Mouse (Mus musculus): ENCODE data around the gene Plpp1. TPM values are rescaled to one million over a fixed set of nuclear protein-coding genes. Genes with fewer than 3 reads are reported as not detected.
A peak's percentile ranks its signal among the peaks of the same experiment; 100 is the strongest.

The Plpp1 gene
- total RNA-seq, 2 experiments from 2014 or later, result 26.8 to 27.4 TPM

GRCm38 (mm10) chr13:112871500-112872266, 71.1 kb downstream of the Plpp1 start:
- intact Hi-C loops (cut with DNase I), result no loop called here
- no peak for TF ChIP-seq CTCF (IDR thresholded peaks at IDR 0.05)
- DNase-seq (ENCODE audit: extremely low spot score in 1 of 2, low spot score in 2 of 2), result no peak
- H3K4me3 ChIP-seq, result no peak overlapping the region
- no peak overlapping the region for H3K27ac ChIP-seq

- no peak for DNase-seq (ENCODE audit: extremely low spot score in 1 of 2, low spot score in 2 of 2)
- intact Hi-C loops (cut with DNase I), result no loop called here
- TF ChIP-seq CTCF (IDR thresholded peaks at IDR 0.05), result no peak
- Histone ChIP-seq H3K4me3 (no peak overlapping the region), H3K27ac (no peak overlapping the region)
Observed at GRCm38 (mm10) chr13:112887234-112887633, 86.6 kb downstream of the Plpp1 start.

GRCm38 (mm10) chr13:112902176-112902575, 101.6 kb downstream of the Plpp1 start:
- Histone ChIP-seq H3K27ac (no peak overlapping the region), H3K4me3 (no peak overlapping the region)
- DNase-seq (ENCODE audit: extremely low spot score in 1 of 2, low spot score in 2 of 2), result no peak
- TF ChIP-seq CTCF (IDR thresholded peaks at IDR 0.05), result no peak
- intact Hi-C loops (cut with DNase I), result no loop called here

- intact Hi-C loops (cut with DNase I), result loop anchor here (2.0 to 5.0 kb wide), 2 partner anchors 32 to 235 kb away; no protein-coding TSS in a partner anchor
- TF ChIP-seq CTCF (IDR thresholded peaks at IDR 0.05), result peak; percentile 70
- no peak overlapping the region for H3K27ac ChIP-seq
- no peak overlapping the region for H3K4me3 ChIP-seq
- no peak for DNase-seq (ENCODE audit: extremely low spot score in 1 of 2, low spot score in 2 of 2)
Observed at GRCm38 (mm10) chr13:112909663-112910062, 109.1 kb downstream of the Plpp1 start.

- no peak for DNase-seq (ENCODE audit: extremely low spot score in 1 of 2, low spot score in 2 of 2)
- intact Hi-C loops (cut with DNase I), result loop anchor here (2.0 to 5.0 kb wide), 2 partner anchors 33 to 236 kb away; no protein-coding TSS in a partner anchor
Observed at GRCm38 (mm10) chr13:112910434-112910833, 109.8 kb downstream of the Plpp1 start.

More at GRCm38 (mm10) chr13:112910434-112910833, 109.8 kb downstream of the Plpp1 start:
- Histone ChIP-seq H3K4me3 (no peak overlapping the region), H3K27ac (no peak overlapping the region)
- TF ChIP-seq CTCF (IDR thresholded peaks at IDR 0.05), result no peak

Other genes with a start within 250 kb of the Plpp1 start
- gene Il31ra, start 206.4 kb upstream of the Plpp1 start, total RNA-seq (2021), result under 1 TPM; 0.21 to 0.41 TPM
- gene Ddx4, start 148.3 kb upstream of the Plpp1 start, total RNA-seq (2021), result 1 to 10 TPM; 2.2 to 2.4 TPM
- gene Slc38a9, start 140.0 kb upstream of the Plpp1 start, total RNA-seq (2021), result 10 to 100 TPM; 20.6 to 25.2 TPM
- gene Mtrex, start 126.6 kb downstream of the Plpp1 start, total RNA-seq (2021), result 10 to 100 TPM; 46.0 to 47.3 TPM
- 10 to 100 TPM; 19.1 to 22.0 TPM for gene Dhx29, start 126.7 kb downstream of the Plpp1 start, total RNA-seq (2021)
- gene Ccno, start 187.0 kb downstream of the Plpp1 start, total RNA-seq (2021), result 1 to 10 TPM; 1.5 to 2.0 TPM
- under 1 TPM; 0.36 to 0.37 TPM for gene Mcidas, start 193.1 kb downstream of the Plpp1 start, total RNA-seq (2021)
- gene Cdc20b, start 234.3 kb downstream of the Plpp1 start, total RNA-seq (2021), result under 1 TPM in 1 of 2 experiments, not detected in 1; 0.29 TPM
- gene Gpx8, start 245.6 kb downstream of the Plpp1 start, total RNA-seq (2021), result 1 to 10 TPM; 8.1 to 8.5 TPM

All from left cerebral cortex, adult 2 months (tissue).